Mouse (Mus musculus): ENCODE measurements around the gene Plekha7. TPM values are rescaled to one million over a fixed set of nuclear protein-coding genes. Genes with fewer than 3 reads are reported as not detected.
A peak's percentile ranks its signal among the peaks of the same experiment; 100 is the strongest.

The Plekha7 gene
- polyA plus RNA-seq, 1 experiment from 2014 or later = 9.2 TPM

- H3K9ac ChIP-seq (ENCODE audit: low read depth, low read length) = no peak overlapping the region
- H3K4me2 ChIP-seq (ENCODE audit: low read depth, low read length) = no peak overlapping the region
- ATAC-seq (ENCODE audit: low read depth) = peak; percentile 65
- peaks cover 28% of the 10 kb centered on the region for H3K4me1 ChIP-seq (ENCODE audit: control insufficient read depth, insufficient read depth, low read length)
- no peaks in the 10 kb centered on the region for H3K36me3 ChIP-seq (ENCODE audit: control insufficient read depth, insufficient read depth, low read length)
- H3K27ac ChIP-seq (replicated peaks; ENCODE audit: low read depth, low read length) = no peak overlapping the region; the same call in 1 of the 2 replicates
- no peak overlapping the region for H3K4me3 ChIP-seq (ENCODE audit: low read depth, low read length)
- H3K27me3 ChIP-seq (replicated peaks; ENCODE audit: control insufficient read depth, insufficient read depth, low read length) = no peaks in the 10 kb centered on the region
- H3K9me3 ChIP-seq (ENCODE audit: control insufficient read depth, low read length) = no peaks in the 10 kb centered on the region
- peak; percentile 57 for DNase-seq (ENCODE audit: low spot score)
- 33% methylated on average over 3 of the region's 3 CpGs for WGBS
Measured at GRCm38 (mm10) chr7:116187521-116187920, 120.7 kb downstream of the Plekha7 start.

DNA sequence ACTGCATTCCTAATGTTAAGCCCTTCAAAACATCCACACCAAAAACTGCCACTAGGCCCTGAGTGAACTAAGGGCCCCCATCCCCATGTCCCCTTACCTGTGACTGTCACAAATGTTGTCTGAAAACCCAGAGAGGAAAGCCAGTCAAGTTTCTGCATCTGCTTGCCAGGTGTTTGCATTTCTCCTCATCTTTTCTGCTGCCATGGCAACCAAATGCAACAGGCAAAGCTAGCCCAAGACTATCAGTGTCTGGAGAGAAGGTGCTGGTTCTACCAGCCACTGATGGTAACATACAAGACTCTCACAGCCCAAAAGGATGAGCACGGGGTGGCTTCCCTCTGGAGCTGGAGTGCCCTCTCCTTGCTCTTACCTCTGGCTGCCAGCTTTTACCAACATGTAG is 121.3 kb downstream of the Plekha7 start:
- Histone ChIP-seq H3K4me2 (ENCODE audit: low read depth, low read length) (no peak overlapping the region), H3K4me3 (ENCODE audit: low read depth, low read length) (no peak overlapping the region), H3K9ac (ENCODE audit: low read depth, low read length) (no peak overlapping the region), H3K4me1 (ENCODE audit: control insufficient read depth, insufficient read depth, low read length) (peaks cover 28% of the 10 kb centered on the region), H3K27ac (replicated peaks; ENCODE audit: low read depth, low read length) (peak overlapping the region; percentile 25; the same call in 1 of the 2 replicates), H3K9me3 (ENCODE audit: control insufficient read depth, low read length) (no peaks in the 10 kb centered on the region), H3K36me3 (ENCODE audit: control insufficient read depth, insufficient read depth, low read length) (no peaks in the 10 kb centered on the region), H3K27me3 (replicated peaks; ENCODE audit: control insufficient read depth, insufficient read depth, low read length) (no peaks in the 10 kb centered on the region)
- DNase-seq (ENCODE audit: low spot score) (no peak), ATAC-seq (ENCODE audit: low read depth) (no peak)
- 47% methylated on average over 1 of the region's 1 CpGs for WGBS

DNA sequence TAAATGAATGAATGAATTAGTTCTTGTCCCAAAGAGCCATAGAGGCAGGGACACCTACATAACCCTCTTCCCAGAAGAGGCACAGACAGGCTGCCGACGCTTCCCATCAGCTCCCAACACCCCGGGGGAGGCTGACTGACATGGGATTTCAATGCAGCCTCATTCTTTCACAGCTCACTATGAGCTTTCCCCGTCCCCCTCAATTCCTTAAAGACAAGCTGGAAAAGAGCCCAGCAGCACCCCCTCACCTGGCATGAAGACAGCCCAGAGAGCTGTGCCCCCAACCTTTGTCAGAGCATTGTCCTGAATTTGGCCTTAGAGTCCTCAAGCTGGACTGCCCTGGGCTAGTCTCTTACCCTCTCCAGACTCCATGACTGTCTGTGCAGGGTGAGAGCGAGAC is 122.0 kb downstream of the Plekha7 start:
- no peak overlapping the region for H3K9ac ChIP-seq (ENCODE audit: low read depth, low read length)
- H3K27me3 ChIP-seq (replicated peaks; ENCODE audit: control insufficient read depth, insufficient read depth, low read length) = no peaks in the 10 kb centered on the region
- ATAC-seq (ENCODE audit: low read depth) (no peak), DNase-seq (ENCODE audit: low spot score) (no peak)
- H3K9me3 ChIP-seq (ENCODE audit: control insufficient read depth, low read length) = no peaks in the 10 kb centered on the region
- H3K4me3 ChIP-seq (ENCODE audit: low read depth, low read length) = no peak overlapping the region
- no peak overlapping the region for H3K4me2 ChIP-seq (ENCODE audit: low read depth, low read length)
- H3K4me1 ChIP-seq (ENCODE audit: control insufficient read depth, insufficient read depth, low read length) = peaks cover 28% of the 10 kb centered on the region
- WGBS = 43% methylated on average over 5 of the region's 5 CpGs
- H3K36me3 ChIP-seq (ENCODE audit: control insufficient read depth, insufficient read depth, low read length) = no peaks in the 10 kb centered on the region
- H3K27ac ChIP-seq (replicated peaks; ENCODE audit: low read depth, low read length) = 0 out of 2 replicates have a peak overlapping the region, but pooled peaks have one; percentile 25

DNA sequence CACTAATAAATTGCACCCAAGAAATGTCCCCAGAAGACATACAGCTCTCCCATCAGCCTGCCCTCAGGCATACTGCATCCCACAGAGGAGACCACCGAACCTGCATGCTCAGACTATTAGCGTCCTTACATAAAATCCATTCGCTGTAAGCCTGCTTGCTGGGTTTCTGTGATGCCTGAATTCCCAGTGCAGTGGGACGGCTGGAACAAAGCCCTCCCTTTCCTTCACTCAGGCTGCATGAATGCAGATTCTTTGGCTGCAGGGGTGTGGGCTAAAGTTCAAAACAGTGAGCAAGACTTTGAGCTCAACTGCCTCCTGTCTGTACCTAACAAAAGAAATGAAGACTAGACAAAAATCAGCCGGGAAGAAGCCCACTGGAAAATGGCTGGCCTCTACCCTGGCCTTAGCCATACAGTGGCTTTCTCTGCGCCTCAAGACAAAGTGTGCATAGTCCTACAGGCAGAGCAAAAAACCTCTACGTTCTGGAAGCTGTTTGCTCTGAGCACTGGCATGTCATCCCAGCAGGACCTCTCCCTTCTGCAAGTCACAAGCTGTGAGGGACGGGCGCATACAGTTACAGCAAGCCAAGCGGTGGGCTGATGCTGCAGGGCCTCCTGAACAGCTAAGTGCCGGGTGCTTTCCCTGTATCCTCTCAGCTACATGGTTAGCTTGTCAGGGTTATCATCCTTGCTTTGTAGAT is 123.7 kb downstream of the Plekha7 start:
- DNase-seq (ENCODE audit: low spot score) (no peak), ATAC-seq (ENCODE audit: low read depth) (no peak)
- Histone ChIP-seq H3K4me2 (ENCODE audit: low read depth, low read length) (no peak overlapping the region), H3K4me3 (ENCODE audit: low read depth, low read length) (no peak overlapping the region), H3K36me3 (ENCODE audit: control insufficient read depth, insufficient read depth, low read length) (no peaks in the 10 kb centered on the region), H3K4me1 (ENCODE audit: control insufficient read depth, insufficient read depth, low read length) (peaks cover 22% of the 10 kb centered on the region), H3K27ac (replicated peaks; ENCODE audit: low read depth, low read length) (no peak overlapping the region), H3K27me3 (replicated peaks; ENCODE audit: control insufficient read depth, insufficient read depth, low read length) (no peaks in the 10 kb centered on the region), H3K9me3 (ENCODE audit: control insufficient read depth, low read length) (no peaks in the 10 kb centered on the region), H3K9ac (ENCODE audit: low read depth, low read length) (no peak overlapping the region)
- WGBS = 32% methylated on average over 11 of the region's 11 CpGs

DNA sequence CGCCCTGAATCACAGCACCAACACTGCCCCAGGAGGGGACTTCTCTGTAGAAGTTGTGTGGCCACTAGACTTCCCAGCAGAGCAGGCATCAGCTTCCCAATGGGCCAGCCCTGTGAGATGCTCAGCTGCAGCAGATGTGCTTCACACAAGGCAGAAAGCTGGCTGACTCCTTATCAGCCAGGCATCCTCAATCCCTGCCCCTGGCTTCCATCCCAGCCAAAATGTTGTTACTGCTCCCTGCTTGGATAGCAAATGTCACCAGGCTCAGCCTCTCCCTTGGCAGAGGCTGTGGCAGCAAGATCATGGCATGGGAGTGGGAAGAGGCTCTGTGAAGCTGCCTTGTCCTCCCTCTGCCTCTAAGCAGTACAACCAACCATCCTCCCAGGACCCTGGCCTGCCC is 125.7 kb downstream of the Plekha7 start:
- H3K9ac ChIP-seq (ENCODE audit: low read depth, low read length) = no peak overlapping the region
- no peak overlapping the region for H3K4me3 ChIP-seq (ENCODE audit: low read depth, low read length)
- peaks cover 18% of the 10 kb centered on the region; the same call in 1 of the 2 replicates for H3K4me1 ChIP-seq (ENCODE audit: control insufficient read depth, insufficient read depth, low read length)
- DNase-seq (ENCODE audit: low spot score) = no peak
- no peak for ATAC-seq (ENCODE audit: low read depth)
- WGBS = 82% methylated on average over 1 of the region's 1 CpGs
- H3K36me3 ChIP-seq (ENCODE audit: control insufficient read depth, insufficient read depth, low read length) = no peaks in the 10 kb centered on the region
- H3K27me3 ChIP-seq (replicated peaks; ENCODE audit: control insufficient read depth, insufficient read depth, low read length) = no peaks in the 10 kb centered on the region
- H3K9me3 ChIP-seq (ENCODE audit: control insufficient read depth, low read length) = no peaks in the 10 kb centered on the region
- H3K4me2 ChIP-seq (ENCODE audit: low read depth, low read length) = no peak overlapping the region
- no peak overlapping the region for H3K27ac ChIP-seq (replicated peaks; ENCODE audit: low read depth, low read length)

DNA sequence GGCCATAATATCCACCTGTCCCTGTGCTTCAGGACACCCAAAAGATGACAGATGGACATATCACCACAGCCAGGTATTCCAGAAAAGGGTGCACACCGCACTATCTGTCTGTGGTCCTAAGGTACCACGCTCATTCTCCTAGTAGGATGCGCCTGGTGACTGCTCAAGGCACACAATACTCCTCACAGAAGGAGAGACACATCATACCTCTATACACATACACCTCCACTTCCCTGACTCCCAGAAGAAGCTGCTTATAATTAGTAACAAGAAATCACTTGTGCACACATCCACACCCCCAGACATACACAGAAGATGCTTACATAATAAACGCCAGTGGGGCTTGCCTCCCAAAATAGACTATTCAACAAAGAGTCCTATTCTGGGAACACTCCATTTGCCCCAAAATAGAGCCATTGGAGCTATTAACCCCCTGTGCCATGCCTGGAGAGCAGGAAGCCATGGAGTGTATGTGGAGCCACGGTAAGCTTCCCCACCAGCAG is 126.7 kb downstream of the Plekha7 start:
- H3K9me3 ChIP-seq (ENCODE audit: control insufficient read depth, low read length) = no peaks in the 10 kb centered on the region
- H3K9ac ChIP-seq (ENCODE audit: low read depth, low read length) = no peak overlapping the region
- no peak overlapping the region for H3K4me3 ChIP-seq (ENCODE audit: low read depth, low read length)
- H3K4me2 ChIP-seq (ENCODE audit: low read depth, low read length) = no peak overlapping the region
- DNase-seq (ENCODE audit: low spot score) (no peak), ATAC-seq (ENCODE audit: low read depth) (no peak)
- H3K36me3 ChIP-seq (ENCODE audit: control insufficient read depth, insufficient read depth, low read length) = no peaks in the 10 kb centered on the region
- 85% methylated on average over 5 of the region's 5 CpGs for WGBS
- peaks cover 16% of the 10 kb centered on the region; the same call in 1 of the 2 replicates for H3K4me1 ChIP-seq (ENCODE audit: control insufficient read depth, insufficient read depth, low read length)
- H3K27ac ChIP-seq (replicated peaks; ENCODE audit: low read depth, low read length) = no peak overlapping the region
- no peaks in the 10 kb centered on the region for H3K27me3 ChIP-seq (replicated peaks; ENCODE audit: control insufficient read depth, insufficient read depth, low read length)

GRCm38 (mm10) chr7:116178916-116179315 is 129.3 kb downstream of the Plekha7 start:
- 87% methylated on average over 3 of the region's 3 CpGs for WGBS
- Histone ChIP-seq H3K4me2 (ENCODE audit: low read depth, low read length) (no peak overlapping the region), H3K9ac (ENCODE audit: low read depth, low read length) (no peak overlapping the region), H3K27ac (replicated peaks; ENCODE audit: low read depth, low read length) (no peak overlapping the region), H3K4me1 (ENCODE audit: control insufficient read depth, insufficient read depth, low read length) (no peaks in the 10 kb centered on the region), H3K9me3 (ENCODE audit: control insufficient read depth, low read length) (no peaks in the 10 kb centered on the region), H3K27me3 (replicated peaks; ENCODE audit: control insufficient read depth, insufficient read depth, low read length) (no peaks in the 10 kb centered on the region), H3K4me3 (ENCODE audit: low read depth, low read length) (no peak overlapping the region), H3K36me3 (ENCODE audit: control insufficient read depth, insufficient read depth, low read length) (no peaks in the 10 kb centered on the region)
- ATAC-seq (ENCODE audit: low read depth) (no peak), DNase-seq (ENCODE audit: low spot score) (no peak)

DNA sequence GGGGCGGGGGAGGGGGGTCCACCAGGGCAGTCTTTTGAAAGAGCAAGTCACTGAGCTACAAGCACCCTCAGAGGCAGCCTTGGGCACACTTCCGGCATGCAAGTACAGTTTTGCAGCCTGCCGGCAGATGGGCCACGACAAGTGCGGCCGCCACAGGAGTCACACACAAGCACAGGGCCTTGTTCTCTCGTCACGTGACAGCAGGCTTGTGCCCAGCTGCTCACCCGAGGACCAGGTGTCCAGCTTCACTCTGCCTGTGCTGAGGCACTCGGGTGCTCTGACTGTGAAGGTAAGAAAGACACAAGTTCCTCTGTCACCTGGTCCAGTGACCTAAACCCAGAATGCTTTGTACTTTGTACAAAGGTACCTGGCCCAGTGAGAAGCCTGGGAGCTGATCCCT is 135.4 kb downstream of the Plekha7 start:
- no peaks in the 10 kb centered on the region for H3K9me3 ChIP-seq (ENCODE audit: control insufficient read depth, low read length)
- DNase-seq (ENCODE audit: low spot score) (peak; percentile 48), ATAC-seq (ENCODE audit: low read depth) (peak; percentile 63; the same call in 1 of the 2 replicates)
- no peaks in the 10 kb centered on the region for H3K36me3 ChIP-seq (ENCODE audit: control insufficient read depth, insufficient read depth, low read length)
- no peak overlapping the region for H3K27ac ChIP-seq (replicated peaks; ENCODE audit: low read depth, low read length)
- H3K9ac ChIP-seq (ENCODE audit: low read depth, low read length) = no peak overlapping the region
- H3K4me2 ChIP-seq (ENCODE audit: low read depth, low read length) = no peak overlapping the region
- no peaks in the 10 kb centered on the region for H3K4me1 ChIP-seq (ENCODE audit: control insufficient read depth, insufficient read depth, low read length)
- H3K27me3 ChIP-seq (replicated peaks; ENCODE audit: control insufficient read depth, insufficient read depth, low read length) = no peaks in the 10 kb centered on the region
- WGBS = 75% methylated on average over 10 of the region's 10 CpGs
- no peak overlapping the region for H3K4me3 ChIP-seq (ENCODE audit: low read depth, low read length)

- no peak for ATAC-seq (ENCODE audit: low read depth)
- 80% methylated on average over 4 of the region's 4 CpGs for whole genome bisulfite sequencing
- no peak overlapping the region for H3K4me3 ChIP-seq (ENCODE audit: low read depth, low read length)
- H3K4me2 ChIP-seq (ENCODE audit: low read depth, low read length) = no peak overlapping the region
- no peak overlapping the region for H3K27ac ChIP-seq (replicated peaks; ENCODE audit: low read depth, low read length)
- no peaks in the 10 kb centered on the region for H3K36me3 ChIP-seq (ENCODE audit: control insufficient read depth, insufficient read depth, low read length)
- no peaks in the 10 kb centered on the region for H3K9me3 ChIP-seq (ENCODE audit: control insufficient read depth, low read length)
- H3K4me1 ChIP-seq (ENCODE audit: control insufficient read depth, insufficient read depth, low read length) = no peaks in the 10 kb centered on the region
- H3K9ac ChIP-seq (ENCODE audit: low read depth, low read length) = no peak overlapping the region
- H3K27me3 ChIP-seq (replicated peaks; ENCODE audit: control insufficient read depth, insufficient read depth, low read length) = no peaks in the 10 kb centered on the region
- no peak for DNase-seq (ENCODE audit: low spot score)
Measured at GRCm38 (mm10) chr7:116169426-116169825, 138.8 kb downstream of the Plekha7 start.
